Mouse (Mus musculus): ENCODE measurements around the gene Lin7a. TPM values are rescaled to one million over a fixed set of nuclear protein-coding genes. Genes with fewer than 3 reads are reported as not detected.

Lin7a gene
- 1.4 and 1.5 TPM in 2 replicates for polyA plus RNA-seq (2015; fragmentation: Nextera tagmentation; extraction: Ambion mirVana)

DNA sequence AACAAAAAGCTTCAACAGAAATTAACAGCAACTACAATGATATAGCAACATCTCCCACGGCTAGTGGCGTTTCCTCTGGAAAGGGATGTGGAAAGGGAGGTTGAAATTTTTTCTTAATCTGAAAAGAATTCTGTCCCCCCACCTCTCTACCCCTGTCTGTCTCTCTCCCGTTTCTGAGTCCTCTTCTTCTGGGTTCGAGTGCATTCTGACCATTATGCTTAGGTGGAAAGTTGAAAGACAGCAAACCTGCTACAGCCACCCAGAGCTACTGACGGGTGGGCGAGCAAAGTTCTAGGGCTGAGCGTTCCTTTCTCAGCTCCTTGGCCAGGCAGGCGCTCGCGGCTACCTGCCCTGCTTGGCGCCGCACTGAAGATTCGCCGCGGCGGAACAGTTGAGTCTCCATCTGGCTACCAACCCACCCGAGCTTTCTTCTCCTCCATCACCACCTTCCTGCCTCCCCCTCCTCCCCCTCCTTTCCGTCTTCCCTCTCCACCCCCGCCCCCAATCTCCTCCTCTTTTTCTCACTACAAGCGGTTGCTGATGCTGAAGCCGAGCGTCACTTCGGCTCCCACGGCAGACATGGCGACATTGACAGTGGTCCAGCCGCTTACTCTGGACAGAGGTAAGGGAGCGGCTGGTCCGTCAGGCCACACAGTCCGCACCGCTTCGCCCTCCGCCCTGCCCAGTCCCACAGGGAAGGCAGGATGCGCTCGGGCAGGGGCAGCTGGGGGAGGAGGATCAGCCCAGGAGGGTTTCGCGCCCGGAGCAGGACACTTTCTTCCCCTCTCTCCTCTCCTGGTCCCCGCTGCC is at the start of gene Lin7a:
TSS of gene Lin7a (plus strand) at position 366 of the 810 bp plus-strand sequence.
- 2% methylated on average over 37 of the region's 38 CpGs for WGBS (ENCODE audit: insufficient replicate concordance)
- Histone ChIP-seq H3K9me3 (ENCODE audit: low read length) (no peaks in the 10 kb centered on the region), H3K4me3 (ENCODE audit: low read depth, low read length) (peak within 1 kb of the TSS; percentile 55), H3K9ac (replicated peaks) (no peak within 1 kb of the TSS), H3K4me2 (ENCODE audit: low read depth, low read length) (peak within 1 kb of the TSS; percentile 77), H3K27me3 (ENCODE audit: insufficient read depth, low read length) (peaks cover 7% of the 10 kb centered on the region; the same call in 1 of the 2 replicates), H3K4me1 (ENCODE audit: insufficient read depth) (no peaks in the 10 kb centered on the region), H3K27ac (ENCODE audit: low read depth) (no peak within 1 kb of the TSS), H3K36me3 (replicated peaks; ENCODE audit: insufficient read depth, low read length) (no peaks in the 10 kb centered on the region)
- ATAC-seq (peak; percentile 48), DNase-seq (peak; percentile 22)
- TF ChIP-seq EP300 (IDR thresholded peaks at IDR 0.05; ENCODE audit: low read depth) (no peak), CTCF (IDR thresholded peaks at IDR 0.05; ENCODE audit: low read depth) (no peak)

DNA sequence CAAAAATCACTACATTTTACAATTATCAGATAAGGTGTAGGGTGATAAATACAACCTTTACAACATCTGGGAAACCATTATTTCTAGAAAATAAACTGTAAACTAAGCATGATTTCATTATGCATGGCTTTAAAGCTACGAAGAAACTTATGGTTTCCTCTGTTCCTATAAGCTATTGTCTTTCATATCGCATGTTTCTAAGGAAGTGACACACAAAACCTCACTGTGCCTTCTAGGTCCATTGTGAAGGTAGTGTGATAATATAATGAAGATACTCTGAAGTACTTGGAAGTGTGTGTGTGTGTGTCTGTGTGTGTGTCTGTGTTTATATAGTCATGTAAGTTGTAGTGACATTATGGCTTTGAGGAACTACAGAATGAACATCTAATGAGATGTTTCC is 49.8 kb upstream of the Lin7a start:
- H3K9me3 ChIP-seq (ENCODE audit: low read length) = no peaks in the 10 kb centered on the region
- no peak overlapping the region for H3K4me2 ChIP-seq (ENCODE audit: low read depth, low read length)
- DNase-seq (no peak), ATAC-seq (no peak)
- H3K27ac ChIP-seq (ENCODE audit: low read depth) = no peak overlapping the region
- H3K4me3 ChIP-seq (ENCODE audit: low read depth, low read length) = no peak overlapping the region
- H3K9ac ChIP-seq (replicated peaks) = no peak overlapping the region
- H3K4me1 ChIP-seq (ENCODE audit: insufficient read depth) = no peaks in the 10 kb centered on the region
- no peak for TF ChIP-seq CTCF (IDR thresholded peaks at IDR 0.05; ENCODE audit: low read depth)
- no peak for TF ChIP-seq EP300 (IDR thresholded peaks at IDR 0.05; ENCODE audit: low read depth)
- 53% methylated on average over 2 of the region's 2 CpGs for WGBS (ENCODE audit: insufficient replicate concordance)
- no peaks in the 10 kb centered on the region for H3K27me3 ChIP-seq (ENCODE audit: insufficient read depth, low read length)
- no peaks in the 10 kb centered on the region for H3K36me3 ChIP-seq (replicated peaks; ENCODE audit: insufficient read depth, low read length)

DNA sequence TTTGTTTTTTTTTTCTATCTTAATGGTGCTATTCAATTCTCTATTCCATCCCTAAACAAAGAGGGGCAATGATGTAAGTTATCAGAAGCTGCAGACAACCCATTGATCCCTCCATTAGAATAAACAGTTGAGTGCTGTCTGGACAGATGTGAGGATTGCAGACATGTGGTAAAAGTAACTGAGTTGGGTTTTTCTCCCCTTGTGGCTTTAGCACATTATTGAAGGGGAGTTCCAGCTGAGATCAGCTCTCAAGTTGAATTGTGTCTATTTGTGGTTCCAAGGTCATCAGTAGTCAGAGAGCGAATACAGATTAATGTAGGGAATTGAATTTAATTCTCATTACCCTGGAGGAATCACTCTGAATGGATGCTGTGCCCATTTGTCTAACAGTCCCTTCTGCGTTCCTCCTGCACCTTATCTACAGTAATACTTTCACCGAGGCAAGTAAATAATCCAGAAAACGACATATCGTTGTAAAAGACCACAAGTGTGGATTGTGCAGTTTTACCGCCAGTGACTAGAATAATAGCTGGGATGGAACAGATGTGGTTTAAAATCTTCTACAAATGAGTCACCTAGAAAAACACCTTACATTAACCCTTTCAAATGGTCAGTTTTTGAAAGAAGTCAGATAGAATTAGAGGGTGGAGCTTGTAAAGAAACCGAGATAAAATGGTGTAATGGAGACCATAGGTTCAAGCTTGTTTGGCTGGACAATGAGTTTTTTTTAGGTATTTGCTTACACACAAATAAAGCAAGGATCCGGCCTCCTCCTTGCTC is 48.9 kb upstream of the Lin7a start:
- DNase-seq (no peak), ATAC-seq (no peak)
- Histone ChIP-seq H3K9ac (replicated peaks) (no peak overlapping the region), H3K9me3 (ENCODE audit: low read length) (no peaks in the 10 kb centered on the region), H3K4me2 (ENCODE audit: low read depth, low read length) (no peak overlapping the region), H3K4me1 (ENCODE audit: insufficient read depth) (no peaks in the 10 kb centered on the region), H3K27ac (ENCODE audit: low read depth) (no peak overlapping the region), H3K36me3 (replicated peaks; ENCODE audit: insufficient read depth, low read length) (no peaks in the 10 kb centered on the region), H3K27me3 (ENCODE audit: insufficient read depth, low read length) (no peaks in the 10 kb centered on the region), H3K4me3 (ENCODE audit: low read depth, low read length) (no peak overlapping the region)
- TF ChIP-seq EP300 (IDR thresholded peaks at IDR 0.05; ENCODE audit: low read depth) = no peak
- 76% methylated on average over 8 of the region's 8 CpGs for WGBS (ENCODE audit: insufficient replicate concordance)

DNA sequence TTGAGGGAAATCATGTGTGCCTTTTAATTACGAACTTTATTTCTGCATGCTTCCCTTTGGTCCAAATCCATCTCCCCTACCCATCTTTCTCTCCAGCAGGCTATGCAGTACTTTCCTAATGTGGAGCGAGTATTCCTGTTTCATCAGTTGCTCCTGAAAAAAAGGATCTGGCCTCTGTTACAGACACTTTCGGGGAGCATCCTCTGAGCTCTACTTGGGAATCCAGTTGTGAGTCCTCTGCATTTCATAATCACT is 48.4 kb upstream of the Lin7a start:
- no peak overlapping the region for H3K4me2 ChIP-seq (ENCODE audit: low read depth, low read length)
- ATAC-seq (no peak), DNase-seq (no peak)
- no peak for TF ChIP-seq EP300 (IDR thresholded peaks at IDR 0.05; ENCODE audit: low read depth)
- no peak overlapping the region for H3K27ac ChIP-seq (ENCODE audit: low read depth)
- WGBS (ENCODE audit: insufficient replicate concordance) = 71% methylated on average over 3 of the region's 3 CpGs
- no peaks in the 10 kb centered on the region for H3K27me3 ChIP-seq (ENCODE audit: insufficient read depth, low read length)
- H3K9ac ChIP-seq (replicated peaks) = no peak overlapping the region
- H3K4me1 ChIP-seq (ENCODE audit: insufficient read depth) = no peaks in the 10 kb centered on the region
- no peaks in the 10 kb centered on the region for H3K36me3 ChIP-seq (replicated peaks; ENCODE audit: insufficient read depth, low read length)
- no peaks in the 10 kb centered on the region for H3K9me3 ChIP-seq (ENCODE audit: low read length)
- H3K4me3 ChIP-seq (ENCODE audit: low read depth, low read length) = no peak overlapping the region

DNA sequence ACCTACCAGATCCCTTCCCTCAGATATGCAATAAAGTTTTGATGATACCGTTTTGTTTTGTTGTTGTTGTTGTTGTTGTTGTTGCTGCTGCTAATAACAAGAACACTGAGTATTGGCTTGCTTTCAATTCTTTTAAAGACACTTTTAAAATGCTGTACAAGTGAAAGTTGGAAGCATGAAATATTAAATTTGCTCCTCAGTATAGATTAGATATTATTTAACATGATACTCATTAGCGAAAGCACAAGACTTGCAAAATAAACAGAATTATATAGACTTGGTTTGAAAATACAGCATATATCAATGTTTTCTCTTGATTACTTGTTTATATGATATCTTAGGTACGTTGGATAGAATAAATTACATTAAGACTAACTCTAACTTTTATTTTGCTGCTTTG is 47.7 kb upstream of the Lin7a start:
- no peak for DNase-seq
- no peak for ATAC-seq
- Histone ChIP-seq H3K4me3 (ENCODE audit: low read depth, low read length) (no peak overlapping the region), H3K4me2 (ENCODE audit: low read depth, low read length) (no peak overlapping the region), H3K27me3 (ENCODE audit: insufficient read depth, low read length) (no peaks in the 10 kb centered on the region), H3K9me3 (ENCODE audit: low read length) (no peaks in the 10 kb centered on the region), H3K4me1 (ENCODE audit: insufficient read depth) (no peaks in the 10 kb centered on the region), H3K9ac (replicated peaks) (no peak overlapping the region), H3K36me3 (replicated peaks; ENCODE audit: insufficient read depth, low read length) (no peaks in the 10 kb centered on the region), H3K27ac (ENCODE audit: low read depth) (no peak overlapping the region)
- 78% methylated on average over 3 of the region's 3 CpGs for WGBS (ENCODE audit: insufficient replicate concordance)
- TF ChIP-seq EP300 (IDR thresholded peaks at IDR 0.05; ENCODE audit: low read depth) (no peak), CTCF (IDR thresholded peaks at IDR 0.05; ENCODE audit: low read depth) (no peak)

DNA sequence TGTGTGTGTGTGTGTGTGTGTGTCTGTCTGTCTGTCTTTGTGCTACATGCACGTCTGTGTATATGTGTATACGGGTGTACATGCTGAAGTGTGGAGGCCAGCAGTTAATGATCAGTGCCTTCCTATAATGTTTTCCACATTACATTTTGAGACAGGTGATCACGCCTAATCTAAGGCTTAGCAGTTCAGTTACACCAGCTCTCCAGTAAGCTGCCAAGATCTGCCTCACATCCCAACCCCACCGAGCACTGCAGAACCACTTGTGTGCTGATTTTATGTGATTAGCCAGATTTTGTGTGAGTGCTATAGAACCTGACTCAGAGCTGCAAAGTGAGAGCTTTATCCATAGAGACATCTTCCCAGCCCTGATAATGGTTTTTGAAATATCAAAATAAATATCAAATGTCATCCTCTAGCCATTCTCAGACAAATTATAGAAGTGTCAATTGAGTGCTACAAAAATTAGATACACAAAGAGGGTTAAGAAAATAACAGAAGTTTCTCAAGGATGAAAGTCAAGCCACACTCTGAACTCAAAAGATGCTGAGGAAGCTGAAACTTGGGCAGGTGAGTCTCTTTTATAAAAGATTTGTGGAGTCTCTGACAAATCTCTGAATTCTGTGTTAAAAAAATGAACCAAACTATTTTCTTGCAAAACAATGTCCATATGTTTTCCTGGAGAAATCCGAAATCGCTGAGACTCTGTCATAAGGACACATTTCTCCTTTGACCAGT is 46.7 kb upstream of the Lin7a start:
- Histone ChIP-seq H3K9me3 (ENCODE audit: low read length) (no peaks in the 10 kb centered on the region), H3K27me3 (ENCODE audit: insufficient read depth, low read length) (no peaks in the 10 kb centered on the region), H3K27ac (ENCODE audit: low read depth) (no peak overlapping the region), H3K4me3 (ENCODE audit: low read depth, low read length) (no peak overlapping the region), H3K4me2 (ENCODE audit: low read depth, low read length) (no peak overlapping the region), H3K4me1 (ENCODE audit: insufficient read depth) (no peaks in the 10 kb centered on the region), H3K9ac (replicated peaks) (no peak overlapping the region), H3K36me3 (replicated peaks; ENCODE audit: insufficient read depth, low read length) (no peaks in the 10 kb centered on the region)
- no peak for ATAC-seq
- 77% methylated on average over 6 of the region's 6 CpGs for WGBS (ENCODE audit: insufficient replicate concordance)
- no peak for TF ChIP-seq CTCF (IDR thresholded peaks at IDR 0.05; ENCODE audit: low read depth)
- no peak for TF ChIP-seq EP300 (IDR thresholded peaks at IDR 0.05; ENCODE audit: low read depth)
- DNase-seq = no peak

All from liver, postnatal 0 days (tissue).